Mouse (Mus musculus) stomach, postnatal 0 days (tissue): ENCODE measurements around the gene Ostf1.

Source experiments
- CTCF ChIP-seq: IDR thresholded peaks from 2 replicates; pipeline ENCODE4 v1.5.1; 2016; ENCODE audit warnings: antibody characterized with exemption, low read depth, mild to moderate bottlenecking, moderate library complexity
- EP300 ChIP-seq: optimal IDR thresholded peaks from 2 replicates; pipeline ENCODE3; 2016; ENCODE audit warnings: antibody characterized with exemption

DNA sequence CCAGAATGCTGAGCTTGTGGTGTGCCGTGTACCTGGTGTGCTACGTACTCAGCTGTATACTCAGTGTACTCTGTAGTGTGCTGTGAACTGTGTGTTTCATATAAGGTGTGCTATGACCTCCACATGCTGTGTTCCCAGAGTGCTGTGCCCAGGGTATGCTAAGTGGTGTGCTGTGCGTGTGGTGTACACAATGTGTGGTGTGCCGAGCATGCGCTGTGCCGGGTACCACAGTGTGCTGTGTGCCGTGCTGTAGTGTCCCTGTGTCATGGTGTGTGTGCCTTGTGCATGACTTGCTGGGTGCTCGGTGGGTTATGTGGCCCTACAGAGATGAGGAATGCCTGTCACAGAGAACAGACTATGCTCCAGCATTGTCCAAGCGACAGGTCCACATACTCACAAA is 31.0 kb downstream of the Ostf1 start:
- no peak for TF ChIP-seq CTCF
- no peak for TF ChIP-seq EP300
